Mouse (Mus musculus) layer of hippocampus, adult 11-12 months (tissue): ENCODE measurements around the gene Tmem131.
A peak's percentile ranks its signal among the peaks of the same experiment; 100 is the strongest.

Experiments
- DNase-seq: peaks from one replicate; pipeline ENCODE4 v3.0.0; 2022; ENCODE audit warnings: low spot score

Gene Tmem131

GRCm38 (mm10) chr1:36883805-36884204 is 59.7 kb downstream of the Tmem131 start:
- no peak for DNase-seq

DNA sequence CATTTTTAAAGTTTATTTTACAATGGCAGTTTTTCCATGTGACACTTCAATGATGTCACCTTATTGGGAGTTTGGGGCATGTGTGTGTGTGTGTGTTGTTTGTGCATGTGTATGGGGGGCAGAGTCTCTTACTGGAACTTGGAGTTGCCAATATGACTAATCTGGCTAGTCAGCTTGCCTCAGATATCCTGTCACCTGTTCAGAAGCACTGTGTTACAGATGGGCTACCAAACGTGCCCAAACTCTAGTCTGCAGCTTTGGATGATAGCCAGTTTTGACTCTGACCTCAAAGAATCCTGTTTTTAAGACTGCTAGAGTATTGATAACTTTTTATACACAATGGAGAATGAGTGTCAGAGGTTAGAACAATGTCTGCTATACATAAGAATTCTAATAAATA is 64.3 kb downstream of the Tmem131 start:
- DNase-seq: no peak

GRCm38 (mm10) chr1:36877126-36877525 is 66.3 kb downstream of the Tmem131 start:
- DNase-seq: no peak

DNA sequence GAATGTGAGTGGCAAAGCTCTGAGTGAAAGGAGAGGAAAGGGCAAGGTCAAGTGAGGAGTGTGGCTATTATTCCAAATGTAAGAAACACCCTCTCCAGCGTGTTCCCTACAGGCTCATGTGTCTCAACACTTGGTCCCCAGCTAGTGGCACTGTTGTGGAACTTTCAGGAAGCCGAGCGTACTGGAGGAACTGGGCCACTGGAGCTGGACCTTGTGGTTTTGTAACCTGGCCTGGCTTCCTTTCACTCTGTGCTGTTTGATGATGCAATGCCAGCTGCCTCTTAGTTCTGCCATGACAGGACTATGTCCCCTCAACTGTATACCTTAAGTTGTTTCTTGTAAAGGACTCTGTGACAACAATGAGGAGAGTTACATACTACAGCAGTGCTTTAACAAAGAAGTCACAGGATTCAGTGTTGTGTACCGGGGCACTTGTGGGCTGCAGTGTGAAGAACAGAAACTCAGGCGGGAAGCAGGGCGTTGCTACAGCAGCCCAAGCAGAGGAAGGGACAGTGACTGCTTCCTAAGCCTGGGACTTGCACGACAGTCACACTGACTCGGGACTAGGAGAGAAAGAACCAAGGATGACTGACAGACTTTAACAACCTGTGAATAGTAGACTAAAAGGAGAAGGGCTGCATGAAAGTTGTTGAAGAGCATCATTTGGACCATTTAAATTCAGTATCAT is 68.4 kb downstream of the Tmem131 start:
- no peak for DNase-seq

GRCm38 (mm10) chr1:36871238-36871637 is 72.2 kb downstream of the Tmem131 start:
- DNase-seq: no peak

- no peak for DNase-seq
Observed at GRCm38 (mm10) chr1:36870518-36870917, 72.9 kb downstream of the Tmem131 start.

DNA sequence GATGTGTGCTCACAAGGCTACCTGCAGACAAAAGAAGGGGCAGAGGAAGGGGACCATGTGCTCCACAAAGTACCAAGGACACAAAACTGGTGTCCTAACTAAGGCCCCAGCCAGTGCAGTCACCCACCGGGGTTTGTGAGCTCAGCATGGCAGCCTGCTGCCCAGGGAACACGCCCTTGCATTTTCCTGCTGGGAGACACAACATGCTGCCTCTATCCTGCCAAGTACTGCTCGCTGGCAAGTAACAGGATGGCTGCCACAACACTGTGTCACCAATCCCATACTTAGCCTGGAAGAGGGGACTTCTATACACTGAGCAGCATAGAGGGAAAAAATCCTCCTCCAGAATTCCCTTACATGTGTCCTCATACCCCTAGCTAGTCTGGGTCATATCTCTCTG is 78.7 kb downstream of the Tmem131 start:
- peak; percentile 45 for DNase-seq

DNA sequence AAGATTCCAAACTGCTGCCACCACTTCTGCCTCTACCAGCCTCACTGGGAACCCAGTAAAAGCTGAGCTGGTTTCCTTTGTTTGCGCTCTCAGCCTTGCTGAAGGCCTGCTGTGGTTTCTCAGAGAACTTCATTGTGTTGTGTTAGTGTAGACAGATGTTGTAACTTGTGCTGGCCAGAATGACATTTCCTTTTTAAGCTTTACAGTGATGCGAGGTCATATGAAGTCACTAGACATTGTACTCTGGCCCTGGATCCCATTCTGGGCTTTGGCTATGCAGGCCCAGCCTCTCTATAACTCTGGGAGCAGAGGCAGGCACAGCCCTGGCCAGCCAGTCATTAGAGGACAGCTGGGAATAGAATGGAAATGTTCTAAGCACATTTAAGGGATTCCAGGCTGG is 81.7 kb downstream of the Tmem131 start:
- no peak for DNase-seq

GRCm38 (mm10) chr1:36860876-36861275 is 82.6 kb downstream of the Tmem131 start:
- no peak for DNase-seq

DNA sequence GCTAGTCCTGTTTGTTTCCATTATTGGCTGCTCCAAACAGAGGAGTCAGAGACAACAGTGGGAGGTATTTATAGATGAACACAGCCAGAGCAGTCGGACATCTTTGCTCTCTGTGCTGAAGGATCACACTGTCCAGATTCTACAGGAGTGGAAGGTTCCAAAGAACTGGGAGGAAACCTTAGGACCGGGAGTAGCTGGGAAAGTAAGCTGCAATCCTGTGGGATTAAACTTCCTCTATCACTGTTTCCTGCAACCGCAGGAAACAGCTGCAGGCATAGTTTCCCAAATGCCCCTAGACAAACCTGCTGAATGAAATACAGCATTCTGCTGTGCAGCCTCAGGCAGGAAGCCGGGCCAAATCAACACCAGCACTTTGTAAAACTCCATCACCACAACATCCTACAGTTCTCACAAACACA is 83.0 kb downstream of the Tmem131 start:
- DNase-seq: no peak

DNA sequence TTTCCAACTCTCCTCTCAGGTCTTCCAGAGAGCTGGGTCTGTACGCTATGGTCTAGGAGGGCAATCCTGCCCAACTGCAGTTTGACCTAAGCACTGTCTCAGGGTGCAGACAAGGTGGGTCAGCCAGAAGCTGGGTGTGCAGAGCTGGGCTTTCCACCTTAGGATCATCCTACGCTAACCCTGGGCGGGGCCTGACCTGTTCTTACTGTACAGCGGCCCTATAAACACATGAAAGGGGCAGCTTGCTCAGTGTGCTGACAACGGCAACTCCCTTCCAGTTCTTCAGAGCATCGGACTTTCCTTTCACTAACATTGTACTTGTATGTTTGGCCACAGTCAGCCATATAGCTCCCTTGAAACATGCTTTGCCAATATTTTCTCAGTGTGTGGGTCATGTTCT is 86.4 kb downstream of the Tmem131 start:
- no peak for DNase-seq

GRCm38 (mm10) chr1:36854198-36854765 is 89.2 kb downstream of the Tmem131 start:
- DNase-seq: no peak

DNA sequence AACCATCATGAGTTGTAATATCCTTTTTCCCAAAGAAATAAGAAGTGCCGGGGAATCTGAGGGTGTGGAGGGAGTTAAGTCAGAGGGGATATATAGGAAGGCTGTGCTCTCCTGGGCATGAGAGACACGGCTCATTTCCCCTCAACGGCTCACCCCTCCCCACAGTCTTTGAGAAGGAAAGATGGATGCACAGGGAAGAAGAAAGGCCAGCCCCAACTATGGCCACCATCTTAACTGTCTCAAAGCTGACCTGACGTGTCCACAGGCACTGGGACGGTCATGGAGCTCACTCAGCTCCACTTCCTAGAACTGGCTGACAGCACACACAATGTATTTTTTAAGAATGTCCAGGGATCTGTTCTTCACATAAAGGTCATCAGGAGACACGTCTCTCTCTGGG is 91.4 kb downstream of the Tmem131 start:
- DNase-seq: no peak

- no peak for DNase-seq
Observed at GRCm38 (mm10) chr1:36851392-36851791, 92.1 kb downstream of the Tmem131 start.

DNA sequence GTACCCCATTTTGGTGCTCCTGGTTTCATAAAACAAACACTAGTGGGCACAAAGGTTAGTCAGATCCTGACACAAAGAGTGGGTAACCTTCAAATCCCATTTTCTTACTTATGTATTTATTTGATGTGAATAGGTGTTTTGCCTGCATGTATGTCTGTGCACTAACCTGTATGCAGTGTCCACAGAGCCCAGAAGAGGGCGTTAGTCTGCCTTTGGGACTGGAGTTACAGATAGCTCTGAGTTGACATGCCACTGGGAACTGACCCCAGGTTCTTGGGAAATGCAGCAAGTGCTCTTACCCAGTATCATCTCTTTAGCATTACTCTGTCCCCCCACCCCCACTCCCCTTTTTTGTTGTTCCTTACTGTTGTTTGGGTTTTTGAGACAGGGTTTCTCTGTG is 95.4 kb downstream of the Tmem131 start:
- no peak for DNase-seq

- no peak for DNase-seq
Observed at GRCm38 (mm10) chr1:36847276-36847675, 96.2 kb downstream of the Tmem131 start.

GRCm38 (mm10) chr1:36845031-36845430 is 98.4 kb downstream of the Tmem131 start:
- DNase-seq: no peak

DNA sequence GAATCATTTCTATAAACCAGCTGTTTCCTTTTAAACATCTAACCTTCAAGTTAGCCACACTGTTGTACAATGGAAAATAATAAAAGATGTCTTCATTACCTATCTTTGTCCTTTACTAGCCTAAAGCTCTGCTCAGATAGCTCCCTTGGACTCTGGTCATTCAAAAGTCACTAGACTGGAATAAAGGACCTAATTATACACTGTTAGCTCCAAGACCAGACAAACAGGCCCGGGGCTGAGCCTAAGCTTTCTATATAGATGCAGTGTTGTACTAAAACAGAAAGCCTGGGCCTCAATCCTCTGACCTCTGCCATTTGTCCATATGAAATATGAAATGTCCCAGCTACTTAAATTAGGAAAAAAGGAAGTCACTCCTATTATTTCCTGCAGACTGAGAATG is 101.7 kb downstream of the Tmem131 start:
- DNase-seq: no peak

GRCm38 (mm10) chr1:36840959-36841358 is 102.5 kb downstream of the Tmem131 start:
- no peak for DNase-seq

DNA sequence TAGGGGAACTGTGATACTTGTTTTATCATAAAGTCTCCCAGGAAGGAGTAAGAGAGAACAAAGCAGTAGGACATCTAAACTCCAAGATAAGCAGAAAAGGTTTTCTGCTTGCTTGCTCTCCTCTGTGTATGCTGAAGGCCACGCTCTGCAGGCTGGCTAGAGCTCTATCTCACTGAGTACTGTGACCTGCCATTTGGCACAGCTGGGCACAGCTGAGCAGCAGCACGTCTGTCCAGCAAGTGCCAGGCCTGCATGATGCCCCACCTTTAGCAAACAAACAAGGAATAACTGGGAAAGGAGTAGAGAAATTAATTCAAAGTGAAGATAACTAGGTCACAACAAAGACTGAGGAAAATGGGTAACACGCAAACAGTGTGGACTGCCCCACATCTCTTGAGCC is 103.6 kb downstream of the Tmem131 start:
- DNase-seq: no peak

DNA sequence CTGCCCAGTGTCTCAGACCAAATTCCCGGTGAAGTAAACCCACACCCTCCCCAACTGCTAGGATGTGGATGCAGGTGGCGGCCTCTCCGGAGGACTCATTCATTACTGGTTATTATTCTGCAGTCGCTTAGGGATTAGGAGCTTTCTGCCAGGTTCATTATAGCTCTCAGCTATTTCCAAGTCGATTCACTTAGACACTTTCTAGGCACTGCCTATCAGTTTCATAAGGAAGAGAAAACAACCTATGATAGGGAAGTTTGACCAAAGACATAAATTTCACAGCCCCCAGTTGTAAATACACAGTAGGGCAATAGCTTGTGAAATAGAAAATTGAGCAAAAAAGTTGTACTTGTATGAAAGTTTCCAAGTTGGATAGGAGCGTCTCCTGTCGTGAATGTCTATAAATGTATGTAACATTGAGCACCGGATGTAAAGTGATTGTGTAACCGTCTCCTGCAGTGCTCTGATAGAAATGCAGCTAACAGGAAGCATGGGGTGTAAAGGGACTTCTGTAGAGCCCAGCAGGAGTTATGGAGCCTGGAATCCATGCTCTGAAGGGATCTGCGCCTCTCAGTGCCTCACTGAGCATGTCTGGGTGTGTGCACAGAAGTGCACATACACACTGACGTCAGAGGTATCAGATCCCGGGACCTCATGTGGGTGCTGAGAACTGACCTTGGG is 107.1 kb downstream of the Tmem131 start:
- no peak for DNase-seq

- no peak for DNase-seq
Observed at GRCm38 (mm10) chr1:36835593-36835992, 107.9 kb downstream of the Tmem131 start.

DNA sequence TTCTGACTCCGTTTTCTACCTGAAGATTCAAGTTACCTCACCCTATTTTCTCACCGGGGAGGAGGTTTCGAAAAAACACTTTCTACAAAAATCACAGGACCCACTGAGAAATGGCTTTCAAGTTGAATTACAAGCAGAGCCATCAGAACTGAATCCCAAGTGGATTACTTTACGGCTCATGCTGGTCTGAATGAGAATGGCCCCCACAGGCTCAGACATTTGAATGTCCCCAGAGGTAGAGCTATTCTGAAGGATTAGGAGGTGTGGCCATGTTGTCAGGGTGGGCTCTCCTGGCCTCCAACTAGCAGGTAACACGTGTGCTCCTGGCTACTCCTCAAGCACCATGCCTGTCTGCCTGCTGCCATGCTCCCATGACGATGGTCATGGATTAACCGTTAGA is 109.4 kb downstream of the Tmem131 start:
- DNase-seq: no peak
